Mouse (Mus musculus) forebrain, embryonic 11.5 days (tissue): ENCODE data around the gene Slc7a7. TPM values are rescaled to one million over a fixed set of nuclear protein-coding genes. Genes with fewer than 3 reads are reported as not detected.

Experiments
- ATAC-seq: fragments of 200-750 bp; cut with Nextera tagmentation; replicated peaks from 2 replicates; pipeline ENCODE4 v1.8.0; 2017; ENCODE audit warnings: moderate TSS enrichment; ENCODE audit not compliant: low FRiP score
- DNase-seq: peaks from one replicate; pipeline ENCODE4 v3.0.0-alpha.2; 2017; ENCODE audit warnings: low spot score
- H3K27ac ChIP-seq: fragments of 300-500 bp; sonication (generic); 2 replicates; pipeline ENCODE4 v1.5.1; 2014; ENCODE audit warnings: low read depth, low read length
- H3K27me3 ChIP-seq: fragments of 300-500 bp; sonication (generic); 2 replicates; pipeline ENCODE4 v1.6.1; 2014; ENCODE audit warnings: mild to moderate bottlenecking, low read length, mixed read lengths; ENCODE audit not compliant: control insufficient read depth, insufficient read depth
- H3K36me3 ChIP-seq: fragments of 300-500 bp; sonication (generic); 2 replicates; pipeline ENCODE4 v1.6.1; 2014; ENCODE audit warnings: mild to moderate bottlenecking, low read length, moderate library complexity, mixed read lengths; ENCODE audit not compliant: control insufficient read depth, insufficient read depth
- H3K4me1 ChIP-seq: fragments of 300-500 bp; sonication (generic); replicated peaks from 2 replicates; pipeline ENCODE4 v1.6.1; 2014; ENCODE audit warnings: low read length, mixed read lengths; ENCODE audit not compliant: control insufficient read depth, insufficient read depth
- H3K4me2 ChIP-seq: fragments of 300-500 bp; sonication (generic); 2 replicates; pipeline ENCODE4 v1.6.1; 2014; ENCODE audit warnings: low read depth, mild to moderate bottlenecking, low read length, moderate library complexity, mixed read lengths; ENCODE audit not compliant: severe bottlenecking
- H3K4me3 ChIP-seq: fragments of 300-500 bp; sonication (generic); 2 replicates; pipeline ENCODE4 v1.5.1; 2014; ENCODE audit warnings: low read depth, low read length
- H3K9ac ChIP-seq: fragments of 300-500 bp; sonication (generic); 2 replicates; pipeline ENCODE4 v1.6.1; 2014; ENCODE audit warnings: low read length
- H3K9me3 ChIP-seq: fragments of 300-500 bp; sonication (generic); 2 replicates; pipeline ENCODE4 v1.6.1; 2016; ENCODE audit warnings: low read length, mixed read lengths; ENCODE audit not compliant: control insufficient read depth
- WGBS: fragments of 180-500 bp; shearing (Covaris S2); extraction: QIAGEN DNeasy Blood & Tissue Kit; methylation state at CpG from one replicate; pipeline ENCODE4 v1.1.7; 2014; 5-methylcytosine and 5-hydroxymethylcytosine counted together
- polyA plus RNA-seq: library from polyadenylated mRNA; unstranded; fragments of >200 nt; fragmentation: Nextera tagmentation; extraction: Ambion mirVana; gene quantifications from 2 replicates; pipeline ENCODE4 v1.2.1, GENCODE M21; 2014

Gene Slc7a7
- polyA plus RNA-seq, 1 experiment from 2014 or later, result 4.5 TPM

- no peaks in the 10 kb centered on the region for H3K27me3 ChIP-seq
- H3K27ac ChIP-seq, result no peak overlapping the region
Observed at GRCm38 (mm10) chr14:54394309-54394708, 23.3 kb downstream of the Slc7a7 start.

GRCm38 (mm10) chr14:54393794-54394193 lies 23.8 kb downstream of the Slc7a7 start:
- Histone ChIP-seq H3K4me2 (no peak overlapping the region), H3K4me1 (no peaks in the 10 kb centered on the region), H3K36me3 (no peaks in the 10 kb centered on the region), H3K9me3 (no peaks in the 10 kb centered on the region), H3K27ac (no peak overlapping the region), H3K27me3 (no peaks in the 10 kb centered on the region), H3K9ac (no peak overlapping the region), H3K4me3 (no peak overlapping the region)
- DNase-seq (no peak), ATAC-seq (no peak)
- 89% methylated on average over 3 of the region's 3 CpGs for WGBS

More at GRCm38 (mm10) chr14:54394309-54394708, 23.3 kb downstream of the Slc7a7 start:
- H3K4me1 ChIP-seq, result no peaks in the 10 kb centered on the region
- no peak for ATAC-seq
- H3K9me3 ChIP-seq, result no peaks in the 10 kb centered on the region
- H3K36me3 ChIP-seq, result no peaks in the 10 kb centered on the region
- no peak overlapping the region for H3K4me3 ChIP-seq
- DNase-seq, result no peak
- H3K9ac ChIP-seq, result no peak overlapping the region
- no peak overlapping the region for H3K4me2 ChIP-seq

- no peak overlapping the region for H3K4me3 ChIP-seq
- no peak overlapping the region for H3K9ac ChIP-seq
- ATAC-seq (no peak), DNase-seq (no peak)
- WGBS, result 80% methylated on average over 6 of the region's 6 CpGs
- H3K4me1 ChIP-seq, result no peaks in the 10 kb centered on the region
- no peaks in the 10 kb centered on the region for H3K27me3 ChIP-seq
- no peak overlapping the region for H3K4me2 ChIP-seq
- no peak overlapping the region for H3K27ac ChIP-seq
- H3K36me3 ChIP-seq, result no peaks in the 10 kb centered on the region
- no peaks in the 10 kb centered on the region for H3K9me3 ChIP-seq
Observed at GRCm38 (mm10) chr14:54390843-54391242, 26.7 kb downstream of the Slc7a7 start.

GRCm38 (mm10) chr14:54387546-54387945 lies 30.0 kb downstream of the Slc7a7 start:
- Histone ChIP-seq H3K36me3 (no peaks in the 10 kb centered on the region), H3K4me1 (no peaks in the 10 kb centered on the region), H3K4me2 (no peak overlapping the region), H3K27me3 (no peaks in the 10 kb centered on the region), H3K4me3 (no peak overlapping the region), H3K27ac (no peak overlapping the region), H3K9me3 (no peaks in the 10 kb centered on the region), H3K9ac (no peak overlapping the region)
- ATAC-seq (no peak), DNase-seq (no peak)
- WGBS, result 78% methylated on average over 6 of the region's 6 CpGs

GRCm38 (mm10) chr14:54385968-54386618 lies 31.5 kb downstream of the Slc7a7 start:
- Histone ChIP-seq H3K9ac (no peak overlapping the region), H3K9me3 (no peaks in the 10 kb centered on the region), H3K4me2 (no peak overlapping the region), H3K4me3 (no peak overlapping the region), H3K27me3 (no peaks in the 10 kb centered on the region), H3K4me1 (no peaks in the 10 kb centered on the region), H3K27ac (no peak overlapping the region), H3K36me3 (no peaks in the 10 kb centered on the region)
- ATAC-seq (no peak), DNase-seq (no peak)
- WGBS, result 90% methylated on average over 7 of the region's 7 CpGs

- no peak overlapping the region for H3K4me3 ChIP-seq
- no peaks in the 10 kb centered on the region for H3K9me3 ChIP-seq
- no peaks in the 10 kb centered on the region for H3K27me3 ChIP-seq
- H3K36me3 ChIP-seq, result no peaks in the 10 kb centered on the region
- ATAC-seq, result no peak
- no peaks in the 10 kb centered on the region for H3K4me1 ChIP-seq
- DNase-seq, result no peak
- 94% methylated on average over 8 of the region's 8 CpGs for WGBS
- no peak overlapping the region for H3K4me2 ChIP-seq
- H3K9ac ChIP-seq, result no peak overlapping the region
- H3K27ac ChIP-seq, result no peak overlapping the region
Observed at GRCm38 (mm10) chr14:54384396-54384795, 33.2 kb downstream of the Slc7a7 start.

- H3K4me1 ChIP-seq, result no peaks in the 10 kb centered on the region
- ATAC-seq, result no peak
Observed at GRCm38 (mm10) chr14:54383355-54383771, 34.2 kb downstream of the Slc7a7 start.

GRCm38 (mm10) chr14:54382641-54383040 lies 34.9 kb downstream of the Slc7a7 start:
- Histone ChIP-seq H3K9ac (no peak overlapping the region), H3K36me3 (no peaks in the 10 kb centered on the region), H3K9me3 (no peaks in the 10 kb centered on the region), H3K4me2 (no peak overlapping the region), H3K27ac (no peak overlapping the region), H3K27me3 (no peaks in the 10 kb centered on the region), H3K4me3 (no peak overlapping the region), H3K4me1 (no peaks in the 10 kb centered on the region)
- 62% methylated on average over 9 of the region's 9 CpGs for WGBS
- no peak for ATAC-seq
- DNase-seq, result no peak

More at GRCm38 (mm10) chr14:54383355-54383771, 34.2 kb downstream of the Slc7a7 start:
- no peak overlapping the region for H3K4me3 ChIP-seq
- H3K9ac ChIP-seq, result no peak overlapping the region
- H3K27ac ChIP-seq, result no peak overlapping the region
- no peak overlapping the region for H3K4me2 ChIP-seq
- no peaks in the 10 kb centered on the region for H3K36me3 ChIP-seq
- DNase-seq, result no peak
- 59% methylated on average over 4 of the region's 4 CpGs for WGBS
- H3K27me3 ChIP-seq, result no peaks in the 10 kb centered on the region
- H3K9me3 ChIP-seq, result no peaks in the 10 kb centered on the region

- Histone ChIP-seq H3K4me1 (no peaks in the 10 kb centered on the region), H3K4me3 (no peak overlapping the region), H3K4me2 (no peak overlapping the region), H3K27me3 (no peaks in the 10 kb centered on the region), H3K27ac (no peak overlapping the region), H3K36me3 (no peaks in the 10 kb centered on the region), H3K9me3 (no peaks in the 10 kb centered on the region), H3K9ac (no peak overlapping the region)
- ATAC-seq (no peak), DNase-seq (no peak)
- WGBS, result 84% methylated on average over 10 of the region's 10 CpGs
Observed at GRCm38 (mm10) chr14:54381816-54382215, 35.8 kb downstream of the Slc7a7 start.
